Mouse (Mus musculus): Measurements from ENCODE around the gene Inpp5d. TPM values are rescaled to one million over a fixed set of nuclear protein-coding genes. Genes with fewer than 3 reads are reported as not detected.

The Inpp5d gene
- polyA plus RNA-seq, 1 experiment = 71.1 TPM

DNA sequence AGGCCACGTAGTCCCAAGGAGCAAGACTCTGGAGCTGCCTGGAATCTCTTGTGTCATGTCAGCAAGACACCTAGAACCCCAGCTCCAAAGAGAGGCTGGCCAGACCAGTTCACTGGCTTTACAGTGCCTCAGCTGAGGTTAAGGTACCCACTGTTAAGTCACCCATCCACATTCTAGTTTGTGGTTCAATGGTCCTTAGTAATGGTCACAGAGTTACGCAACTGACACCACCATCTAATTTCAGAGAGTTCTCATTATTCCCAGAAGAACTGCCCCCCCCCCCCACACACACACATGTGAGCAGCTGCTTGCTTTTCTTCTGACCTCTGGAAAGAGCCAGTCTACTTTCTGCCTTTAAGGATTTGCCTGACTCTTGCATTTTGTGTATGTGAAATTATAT is 4.7 kb downstream of the Inpp5d start:
- DNase-seq (ENCODE audit: low read depth) = no peak

DNA sequence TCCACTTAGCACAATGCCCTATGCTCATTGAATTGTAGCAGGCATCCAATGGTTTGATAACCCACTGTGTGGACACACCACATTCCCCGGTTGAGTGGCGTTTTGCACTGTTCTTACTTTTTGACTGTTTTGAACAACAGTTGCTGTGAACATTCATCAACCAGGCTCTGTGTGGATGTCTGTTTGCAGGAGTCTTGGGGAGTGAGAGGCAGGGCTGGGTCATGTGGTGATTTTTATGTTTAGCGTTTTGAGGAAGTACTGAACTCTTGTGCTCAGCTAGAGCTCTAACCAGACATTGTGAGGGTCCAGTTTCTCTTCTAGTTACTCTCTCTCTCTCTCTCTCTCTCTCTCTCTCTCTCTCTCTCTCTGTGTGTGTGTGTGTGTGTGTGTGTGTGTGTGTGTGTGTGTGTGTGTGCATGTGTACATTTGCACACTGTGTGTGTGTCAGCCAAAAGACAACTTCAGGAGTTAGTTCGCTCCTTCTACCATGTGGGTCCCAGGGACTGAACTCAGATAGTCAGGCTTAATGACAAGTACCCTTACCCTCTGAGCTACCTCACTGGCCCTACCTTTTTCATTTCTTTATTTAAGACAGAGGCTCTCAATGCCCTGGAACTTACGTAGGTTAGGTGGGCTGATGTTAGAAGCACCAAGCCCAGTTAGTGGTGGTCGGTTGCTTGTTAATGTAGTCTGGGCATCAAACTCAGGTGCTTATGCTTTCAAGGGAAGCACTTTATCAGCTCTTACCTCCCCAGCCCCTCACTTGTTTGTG is 5.3 kb downstream of the Inpp5d start:
- no peak for DNase-seq (ENCODE audit: low read depth)

DNA sequence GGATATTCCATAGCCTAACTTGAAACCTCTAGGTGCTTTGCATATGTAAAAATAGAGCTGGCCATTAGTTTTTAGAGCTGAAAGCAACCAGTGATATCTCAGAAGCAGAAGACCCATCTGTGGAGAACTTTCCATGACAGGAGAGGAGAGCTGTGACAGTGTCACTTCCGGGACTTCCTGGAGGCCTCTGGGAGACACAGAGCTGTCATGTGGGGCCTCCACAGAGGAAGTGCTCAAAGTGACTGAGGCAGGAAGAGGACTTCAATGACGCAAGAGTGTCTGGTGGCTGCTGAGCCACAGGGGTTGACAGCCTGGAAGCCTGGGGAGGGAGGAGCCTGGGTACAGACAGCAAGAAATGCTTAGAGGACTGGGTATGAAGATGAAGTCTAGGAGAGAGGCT is 6.2 kb downstream of the Inpp5d start:
- DNase-seq (ENCODE audit: low read depth) = no peak

DNA sequence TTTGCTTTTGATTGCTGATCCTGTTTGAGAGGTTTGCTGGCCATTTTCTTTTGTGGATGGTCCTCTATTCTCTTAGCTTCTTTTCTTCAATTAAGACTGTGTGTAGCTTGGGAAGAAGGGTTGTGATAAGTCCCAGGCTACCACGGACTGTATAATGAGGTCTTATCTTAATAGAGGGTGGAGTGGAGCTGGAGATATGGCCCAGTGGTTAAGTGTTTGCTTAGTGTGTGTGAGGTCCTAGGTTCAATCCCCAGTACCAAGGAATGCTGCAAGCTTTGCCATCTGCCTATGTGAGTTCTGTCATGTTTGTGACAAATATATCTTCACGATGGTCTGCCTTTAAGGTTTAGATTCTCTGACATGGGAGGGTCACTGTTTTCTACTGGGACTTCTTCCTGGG is 8.0 kb downstream of the Inpp5d start:
- no peak for DNase-seq (ENCODE audit: low read depth)

DNA sequence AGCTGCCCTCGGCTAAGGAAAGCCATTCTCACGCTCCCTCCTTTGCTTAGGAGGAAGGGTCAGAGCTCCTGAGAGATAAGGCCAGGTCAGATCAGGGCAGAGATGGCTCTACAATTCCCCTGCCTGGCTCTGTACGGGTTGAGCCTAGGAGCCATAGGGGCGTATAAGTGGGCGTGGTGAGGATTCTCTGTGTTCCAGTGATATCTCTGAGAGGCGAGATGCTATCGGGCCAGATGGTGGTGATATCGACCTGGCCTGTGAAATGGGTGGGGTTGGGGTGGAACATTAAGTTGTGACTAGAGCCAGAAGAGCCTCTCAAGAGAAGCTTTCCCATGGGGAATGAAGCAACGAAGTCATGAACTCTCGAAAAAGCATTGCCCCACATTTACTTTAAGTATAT is 11.5 kb downstream of the Inpp5d start:
- no peak for DNase-seq (ENCODE audit: low read depth)

DNA sequence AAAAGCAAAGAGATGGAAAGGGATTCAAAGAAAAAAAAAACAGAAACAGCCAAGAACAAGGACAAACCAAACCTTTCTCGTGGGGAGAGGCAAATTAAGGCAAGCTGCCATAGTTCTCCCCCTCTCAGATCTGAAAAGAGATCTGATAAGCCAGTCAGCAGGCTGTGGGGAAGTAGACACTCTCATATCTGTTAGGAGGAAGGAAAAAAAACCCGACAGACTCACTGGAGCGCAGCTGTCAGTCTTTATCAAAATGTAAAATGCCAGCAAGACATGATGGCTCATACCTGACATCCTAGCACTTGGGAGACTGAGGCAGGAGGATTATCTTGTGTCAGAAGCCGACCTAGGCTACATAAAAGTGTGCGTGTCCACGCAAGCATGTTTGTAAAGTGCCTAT is 12.1 kb downstream of the Inpp5d start:
- no peak for DNase-seq (ENCODE audit: low read depth)

DNA sequence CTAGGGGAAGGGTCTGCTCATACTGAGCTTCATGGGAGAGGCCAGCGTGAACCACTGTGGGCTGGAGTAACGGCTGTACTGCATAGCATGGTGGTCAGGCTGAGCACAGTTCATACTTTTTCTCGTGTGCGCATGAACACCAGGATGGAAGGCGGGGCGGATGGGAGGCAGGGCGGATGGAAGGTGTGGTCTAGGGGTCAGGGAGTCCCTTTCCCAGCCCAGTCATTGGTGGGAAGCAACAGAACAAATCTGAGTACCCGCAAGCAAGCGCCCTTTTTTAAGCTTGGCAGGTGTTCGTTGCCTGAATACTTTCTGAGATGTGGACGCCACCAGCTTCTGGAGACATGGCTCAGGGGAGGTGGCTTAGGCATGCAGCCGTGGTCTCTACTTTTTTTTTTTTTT is 16.6 kb downstream of the Inpp5d start:
- DNase-seq (ENCODE audit: low read depth) = no peak

DNA sequence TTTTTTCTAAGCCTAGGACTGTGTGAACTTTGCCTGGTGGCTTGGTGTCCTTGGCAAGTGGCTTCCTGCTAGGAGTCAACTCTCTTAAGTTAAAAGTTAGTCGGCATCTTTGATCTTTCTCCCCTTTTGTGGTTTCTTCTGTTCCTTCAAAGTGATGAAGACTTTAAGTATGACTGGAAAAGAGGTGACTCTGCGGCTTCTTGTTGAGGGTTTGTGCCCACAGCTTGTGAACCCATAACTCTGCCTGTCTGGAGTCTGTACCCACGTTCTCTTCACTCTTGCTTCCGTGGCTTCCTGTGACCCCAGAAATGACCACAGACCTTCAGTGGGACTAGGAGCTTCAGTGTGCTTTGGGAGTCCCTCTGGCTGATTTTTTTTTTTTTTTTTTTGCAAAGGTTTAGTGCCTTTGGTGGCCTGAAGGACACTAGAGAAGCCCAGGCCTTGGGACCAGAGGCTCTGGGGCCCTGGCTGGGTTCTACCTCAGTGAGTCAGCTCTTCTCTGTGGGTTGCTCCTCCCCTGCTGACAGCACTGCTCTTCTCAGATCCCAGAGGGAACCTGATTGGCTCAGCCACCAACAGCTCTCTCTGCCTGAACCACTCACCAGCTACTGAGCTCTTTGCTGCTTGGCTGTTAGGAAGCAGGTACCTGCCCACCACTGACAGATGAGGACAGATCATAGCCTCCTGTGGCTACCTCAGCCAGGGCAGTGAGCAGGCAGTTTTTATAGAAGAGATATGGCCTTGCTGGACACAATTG is 17.2 kb downstream of the Inpp5d start:
- no peak for DNase-seq (ENCODE audit: low read depth)

DNA sequence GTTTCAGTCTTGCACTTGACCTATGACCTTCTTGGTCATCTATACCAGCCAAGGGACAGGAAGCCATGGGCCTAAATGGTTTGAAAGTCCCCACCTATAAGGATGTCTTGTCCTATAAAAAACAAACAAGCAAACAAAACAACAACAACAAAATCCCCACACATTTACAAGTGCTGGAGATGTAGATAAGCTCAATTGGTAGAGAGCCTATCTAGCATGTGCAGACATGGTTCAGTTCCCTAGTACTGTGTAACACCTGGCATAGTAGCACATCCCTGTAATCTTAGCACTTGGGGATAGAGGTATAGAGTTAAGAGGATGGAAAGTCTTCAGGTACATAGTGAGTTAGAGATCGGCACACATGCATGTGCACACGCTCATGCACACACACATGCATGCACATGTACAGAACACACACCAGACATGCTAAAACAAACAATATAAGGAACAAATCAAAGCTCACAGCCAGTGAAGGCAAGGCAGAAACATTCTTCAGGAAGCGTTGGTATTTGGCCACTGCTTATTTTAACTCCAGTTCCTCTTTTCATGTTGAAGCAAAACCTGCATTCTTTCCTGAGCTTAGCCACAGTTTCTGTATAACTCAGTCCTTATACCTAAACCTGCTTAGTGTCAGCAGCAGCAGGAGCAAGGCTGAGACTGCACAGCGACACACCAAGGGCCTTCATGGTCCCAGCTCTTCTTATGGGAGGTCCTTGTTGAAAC is 17.9 kb downstream of the Inpp5d start:
- DNase-seq (ENCODE audit: low read depth) = no peak

DNA sequence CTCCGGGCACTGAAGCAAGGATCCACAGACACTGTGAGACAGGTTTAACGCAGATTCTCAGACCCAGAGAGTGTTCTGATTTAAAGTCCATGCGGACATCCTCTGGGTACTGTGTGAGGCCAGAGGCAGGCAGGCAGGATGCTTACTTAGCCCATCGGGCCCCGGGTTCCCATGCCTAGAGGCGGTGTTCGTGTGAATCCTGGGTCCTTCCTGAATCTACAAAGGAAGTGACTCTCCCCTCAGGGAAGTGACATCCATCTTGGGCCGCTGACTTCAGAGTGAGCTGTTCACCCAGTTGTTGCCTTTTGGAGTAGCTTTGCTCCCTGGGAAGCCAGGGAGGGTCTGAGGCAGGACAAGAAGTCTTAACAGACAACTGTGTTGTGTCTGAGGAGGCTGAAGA is 19.6 kb downstream of the Inpp5d start:
- DNase-seq (ENCODE audit: low read depth) = no peak

DNA sequence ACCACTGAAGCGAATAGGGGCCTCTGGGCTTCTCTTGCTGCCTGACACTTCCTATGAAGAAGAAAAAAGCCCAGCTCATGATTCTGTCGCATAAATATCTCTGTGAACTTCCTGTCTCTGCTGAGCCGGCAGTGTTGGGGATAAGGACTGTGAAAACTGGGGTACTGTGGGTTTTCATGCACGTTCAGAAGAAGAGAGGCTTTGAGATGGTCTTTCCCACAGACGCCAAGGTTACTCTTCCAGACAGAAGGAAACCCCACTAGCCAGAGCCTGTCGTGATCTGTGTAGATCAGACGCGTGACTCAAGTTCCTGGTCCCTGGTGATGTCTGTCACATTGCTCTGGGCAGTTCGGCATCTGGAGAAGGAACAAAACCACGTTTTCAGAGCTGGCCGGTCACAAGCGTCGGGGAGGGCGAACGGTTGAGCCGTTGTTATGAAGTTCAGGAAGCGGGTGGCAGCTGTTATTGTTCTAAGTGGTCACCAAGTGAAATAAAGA is 20.1 kb downstream of the Inpp5d start:
- no peak for DNase-seq (ENCODE audit: low read depth)

DNA sequence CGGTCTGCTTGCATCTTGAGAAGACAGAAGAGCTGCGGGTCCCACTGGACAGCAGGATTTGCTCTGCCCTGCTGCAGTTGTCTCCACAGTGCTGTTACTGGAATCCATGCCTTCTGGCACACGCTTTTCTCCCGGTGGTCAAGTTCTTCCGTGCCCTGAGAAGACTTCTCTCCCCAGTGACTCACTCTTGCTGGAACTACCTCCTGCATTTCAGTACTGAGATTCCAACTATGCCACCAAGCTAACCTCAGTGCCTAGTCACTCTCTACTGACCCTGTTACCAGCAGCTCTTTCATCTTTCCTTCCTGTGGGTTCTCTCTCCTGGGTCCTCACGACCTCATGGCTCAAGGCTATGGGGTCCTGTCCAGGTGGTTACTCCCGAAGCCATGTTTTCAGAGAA is 22.9 kb downstream of the Inpp5d start:
- no peak for DNase-seq (ENCODE audit: low read depth)

DNA sequence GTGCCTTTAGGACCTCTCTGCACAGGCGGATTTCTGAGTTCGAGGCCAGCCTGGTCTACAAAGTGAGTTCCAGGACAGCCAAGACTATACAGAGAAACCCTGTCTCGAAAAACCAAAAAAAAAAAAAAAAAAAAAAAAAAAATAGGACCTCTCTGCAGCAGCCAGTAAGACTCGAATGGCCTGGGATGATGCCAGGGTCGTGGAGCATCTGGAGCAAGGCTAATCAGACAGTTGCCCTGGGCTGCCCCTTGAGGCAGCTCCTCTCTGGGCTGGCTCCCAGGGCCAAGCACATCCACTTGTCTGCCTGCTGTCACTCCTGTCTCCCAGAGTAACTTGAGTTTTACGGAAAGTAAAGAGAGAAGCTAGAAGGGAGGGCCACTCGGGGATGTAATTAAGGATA is 24.9 kb downstream of the Inpp5d start:
- DNase-seq (ENCODE audit: low read depth) = no peak

DNA sequence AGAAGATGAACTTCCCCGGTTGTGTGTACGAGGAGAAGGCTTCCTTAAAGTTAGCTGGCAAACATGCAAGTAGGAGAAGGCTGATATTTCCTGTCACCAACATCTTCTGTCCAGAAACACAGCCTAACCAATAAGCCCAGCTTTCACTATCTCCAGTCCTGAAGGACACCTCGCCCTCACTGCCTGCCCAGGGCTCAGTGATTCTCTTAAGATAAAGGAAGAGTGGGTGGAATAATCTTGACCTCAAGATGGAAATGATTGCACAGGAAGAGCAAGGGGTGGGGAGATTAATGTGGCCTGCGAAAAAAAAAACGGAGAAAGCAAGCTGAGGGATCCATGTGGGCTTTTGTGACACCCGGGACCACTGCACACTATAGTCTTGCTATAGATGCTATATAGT is 25.6 kb downstream of the Inpp5d start:
- no peak for DNase-seq (ENCODE audit: low read depth)

DNA sequence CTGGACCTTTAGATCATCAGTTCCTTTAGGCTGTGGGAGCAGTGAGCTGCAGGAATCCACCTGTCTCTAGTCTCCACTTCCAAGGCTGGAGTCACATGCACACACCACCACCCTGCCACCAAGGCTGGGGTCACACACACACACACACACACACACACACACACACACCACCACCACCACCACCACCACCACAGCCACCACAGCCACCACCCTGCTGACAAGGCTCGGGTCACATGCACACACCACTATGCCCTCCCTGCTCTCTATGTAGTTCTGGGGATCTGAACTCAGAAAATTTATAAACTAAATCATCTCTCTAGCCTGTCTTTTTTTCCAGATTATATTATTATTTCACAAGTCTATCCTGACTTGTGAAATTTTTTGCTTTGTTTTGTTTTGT is 27.7 kb downstream of the Inpp5d start:
- DNase-seq (ENCODE audit: low read depth) = no peak

DNA sequence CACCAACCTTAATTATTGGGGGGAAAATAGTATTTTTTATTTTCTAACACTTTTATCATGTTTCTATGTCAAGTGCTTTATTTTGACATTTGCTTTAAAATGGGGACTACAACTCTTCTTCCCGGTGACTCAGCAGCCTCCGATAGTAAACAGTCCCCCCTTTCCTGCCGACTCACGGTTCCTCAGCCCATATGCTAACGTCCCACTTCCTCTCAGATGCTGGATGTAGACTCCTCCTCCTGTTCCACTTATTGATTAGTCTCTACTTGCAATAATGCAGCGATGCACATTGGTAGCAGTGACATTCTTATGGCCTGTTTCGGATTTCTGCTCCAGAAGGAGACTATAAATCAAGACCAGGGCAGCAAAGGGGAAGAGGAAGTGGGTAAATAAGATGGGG is 28.5 kb downstream of the Inpp5d start:
- no peak for DNase-seq (ENCODE audit: low read depth)

DNA sequence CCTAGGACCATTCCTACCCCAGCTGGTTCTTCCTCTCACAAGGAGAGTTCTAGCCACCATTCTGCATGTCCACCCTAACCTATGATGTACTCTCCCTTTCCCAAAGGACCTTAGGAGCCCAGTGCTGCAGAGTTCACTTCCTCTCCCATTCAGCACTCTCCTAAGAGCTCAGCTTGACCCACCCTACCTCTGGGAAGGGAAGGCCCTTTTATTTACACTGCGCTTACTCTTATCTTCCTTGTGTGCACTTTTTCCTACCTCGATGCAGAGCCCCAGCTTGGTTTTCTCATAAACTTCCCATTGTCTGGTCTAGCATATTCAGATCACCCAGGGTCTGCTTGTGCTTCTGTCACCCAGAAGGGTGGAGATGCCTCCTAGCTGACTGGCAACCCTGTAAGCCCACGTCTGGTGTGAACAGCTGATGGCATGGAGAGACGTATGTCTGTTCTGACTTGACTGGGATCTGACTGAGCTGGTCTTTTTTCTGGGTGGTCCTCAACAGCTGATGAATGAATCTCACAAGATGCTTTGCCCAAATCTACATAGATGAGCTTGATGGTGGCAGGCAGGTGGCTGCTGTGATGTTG is 29.2 kb downstream of the Inpp5d start:
- DNase-seq (ENCODE audit: low read depth) = no peak

DNA sequence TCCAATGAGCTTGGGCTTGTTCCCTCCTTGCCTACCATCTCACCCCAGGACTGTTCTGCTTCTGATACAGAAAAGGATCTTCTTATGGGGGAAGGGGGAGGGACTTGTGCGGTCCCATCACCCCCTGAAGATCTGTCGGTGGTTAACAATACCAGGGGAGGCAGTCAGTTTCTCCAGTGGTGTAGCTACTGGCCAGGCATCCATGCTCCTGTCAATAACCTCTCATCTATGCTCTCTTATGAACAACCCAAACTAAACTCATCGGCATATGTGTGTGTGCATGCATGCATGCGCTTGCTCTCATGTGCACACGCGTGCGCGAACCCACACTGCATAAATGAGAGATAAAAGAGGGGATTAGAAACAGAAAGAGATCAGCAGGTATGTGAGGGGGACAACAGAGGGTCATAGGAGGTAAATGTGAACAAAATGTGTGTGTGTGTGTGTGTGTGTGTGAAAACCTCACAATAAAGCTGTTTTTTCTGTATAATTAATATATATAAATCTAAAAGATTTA is 29.9 kb downstream of the Inpp5d start:
- no peak for DNase-seq (ENCODE audit: low read depth)

DNA sequence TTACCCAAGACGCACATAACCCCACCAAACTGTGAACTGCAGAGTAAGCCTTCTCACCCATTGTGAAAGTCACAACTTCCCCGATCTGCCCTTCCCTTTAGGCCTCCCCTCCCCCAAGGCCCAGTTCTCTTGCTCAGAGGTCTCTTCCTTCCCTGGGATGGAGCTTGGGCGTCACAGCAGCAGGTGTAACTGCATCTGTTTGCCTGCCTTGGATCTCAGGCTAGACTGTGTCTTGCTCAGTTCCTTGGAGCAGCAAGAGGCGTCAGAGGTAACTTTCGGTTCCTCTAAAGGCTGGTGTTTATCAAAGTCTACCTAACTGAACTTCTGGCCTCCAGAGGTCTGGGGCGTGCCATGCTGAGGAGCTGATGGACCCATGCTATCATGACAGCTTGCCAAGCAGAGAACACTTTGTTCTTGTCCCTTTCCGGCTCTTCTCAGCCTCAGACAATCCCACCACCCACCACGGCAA is 30.5 kb downstream of the Inpp5d start:
- no peak for DNase-seq (ENCODE audit: low read depth)

DNA sequence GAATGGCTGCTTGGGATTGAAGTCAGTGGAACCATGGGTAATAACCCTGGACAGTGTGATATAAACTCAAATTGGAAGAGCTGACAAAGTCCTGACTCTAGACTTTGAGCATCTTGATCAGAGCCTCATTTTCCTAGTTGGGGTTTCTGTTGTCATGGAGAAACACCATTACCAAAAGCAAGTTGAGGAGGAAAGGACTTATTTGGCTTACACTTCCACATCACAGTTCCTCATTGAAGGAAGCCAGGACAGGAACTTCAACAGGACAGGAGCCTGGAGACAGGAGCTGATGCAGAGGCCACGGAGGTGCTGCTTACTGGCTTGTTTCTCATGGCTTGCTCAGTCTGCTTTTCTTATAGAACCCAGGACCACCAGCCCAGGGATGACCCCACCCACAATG is 31.3 kb downstream of the Inpp5d start:
- no peak for DNase-seq (ENCODE audit: low read depth)

DNA sequence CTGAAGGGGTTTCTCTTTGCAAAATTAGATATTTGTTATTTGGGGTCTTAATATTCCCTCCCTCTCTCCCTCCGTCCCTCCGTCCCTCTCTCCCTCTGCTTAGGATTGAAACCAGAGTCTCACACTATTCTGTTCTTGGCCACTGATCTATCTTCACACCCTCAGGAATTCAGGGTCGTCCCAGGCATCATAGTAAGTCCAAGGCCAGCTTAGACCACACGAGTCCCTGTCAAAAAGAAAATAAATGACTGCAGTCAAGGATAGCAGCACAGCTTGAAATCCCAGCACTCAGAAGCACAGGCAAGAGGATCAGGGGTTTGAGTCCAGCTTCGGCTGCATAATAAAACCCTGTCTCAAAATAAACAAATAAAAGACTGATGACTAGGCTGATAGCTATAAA is 35.0 kb downstream of the Inpp5d start:
- DNase-seq (ENCODE audit: low read depth) = no peak

DNA sequence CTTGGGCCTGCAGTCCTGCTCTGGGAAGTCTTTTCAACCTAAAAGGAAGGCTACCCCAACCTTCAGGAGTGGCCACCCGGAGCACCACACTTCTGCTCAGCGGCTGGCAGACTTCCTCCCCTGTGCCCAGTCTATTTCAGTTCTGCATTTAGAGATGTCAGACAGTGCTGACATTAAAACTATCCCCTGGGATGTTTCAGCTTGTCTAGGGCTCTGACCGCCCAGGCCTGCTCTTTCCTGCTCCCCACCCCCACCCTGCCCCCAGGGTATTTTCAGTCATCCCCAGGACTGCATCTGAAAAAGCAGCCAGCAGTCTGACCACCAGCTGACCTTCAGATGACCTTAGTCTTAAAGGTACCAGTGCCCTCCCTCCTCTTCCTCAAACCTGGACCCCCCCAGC is 38.0 kb downstream of the Inpp5d start:
- DNase-seq (ENCODE audit: low read depth) = no peak
